Mouse (Mus musculus) limb, embryonic 15.5 days (tissue): ENCODE results near the gene Copa. TPM values are rescaled to one million over a fixed set of nuclear protein-coding genes. Genes with fewer than 3 reads are reported as not detected.

Source experiments
- ATAC-seq: fragments of 200-750 bp; cut with Nextera tagmentation; 2 replicates; pipeline ENCODE4 v1.8.0; 2017; ENCODE audit warnings: low read depth, moderate TSS enrichment; ENCODE audit not compliant: insufficient number of reproducible peaks, low FRiP score, low TSS enrichment
- H3K27ac ChIP-seq: fragments of 300-500 bp; sonication (generic); 2 replicates; pipeline ENCODE4 v1.5.1; 2015; ENCODE audit warnings: moderate library complexity, mild to moderate bottlenecking, inconsistent platforms
- H3K27me3 ChIP-seq: fragments of 300-500 bp; sonication (generic); 2 replicates; pipeline ENCODE4 v1.6.1; 2015; ENCODE audit warnings: inconsistent platforms
- H3K36me3 ChIP-seq: fragments of 300-500 bp; sonication (generic); 2 replicates; pipeline ENCODE4 v1.6.1; 2015; ENCODE audit warnings: inconsistent platforms
- H3K4me1 ChIP-seq: fragments of 300-500 bp; sonication (generic); 2 replicates; pipeline ENCODE4 v1.6.1; 2015; ENCODE audit warnings: inconsistent platforms
- H3K4me2 ChIP-seq: fragments of 300-500 bp; sonication (generic); 2 replicates; pipeline ENCODE4 v1.6.1; 2015; ENCODE audit warnings: mild to moderate bottlenecking, inconsistent platforms
- H3K4me3 ChIP-seq: fragments of 300-500 bp; sonication (generic); 2 replicates; pipeline ENCODE4 v1.5.1; 2015; ENCODE audit warnings: mild to moderate bottlenecking, inconsistent platforms
- H3K9ac ChIP-seq: fragments of 300-500 bp; sonication (generic); 2 replicates; pipeline ENCODE4 v1.6.1; 2015; ENCODE audit warnings: inconsistent platforms
- H3K9me3 ChIP-seq: fragments of 300-500 bp; sonication (generic); 2 replicates; pipeline ENCODE4 v1.6.1; 2016; ENCODE audit warnings: inconsistent platforms
- WGBS: fragments of 180-500 bp; shearing (Covaris S2); methylation state at CpG from one replicate; pipeline ENCODE4 v1.1.7; 2015; 5-methylcytosine and 5-hydroxymethylcytosine counted together
- polyA plus RNA-seq: library from polyadenylated mRNA; unstranded; fragments of >200 nt; fragmentation: Nextera tagmentation; extraction: Ambion mirVana; gene quantifications from 2 replicates; pipeline ENCODE4 v1.2.1, GENCODE M21; 2015

The Copa gene
- polyA plus RNA-seq, 1 experiment from 2014 or later = 272 TPM

- Histone ChIP-seq H3K4me3 (no peak overlapping the region), H3K36me3 (peaks cover 20% of the 10 kb centered on the region), H3K4me1 (peaks cover 19% of the 10 kb centered on the region), H3K4me2 (no peak overlapping the region), H3K27me3 (peaks cover 15% of the 10 kb centered on the region), H3K27ac (no peak overlapping the region), H3K9me3 (no peaks in the 10 kb centered on the region), H3K9ac (no peak overlapping the region)
- no peak for ATAC-seq
- WGBS = 41% methylated on average over 4 of the region's 4 CpGs
Observed at GRCm38 (mm10) chr1:172060659-172061058, 21.7 kb upstream of the Copa start.

GRCm38 (mm10) chr1:172061217-172061616, 21.1 kb upstream of the Copa start:
- Histone ChIP-seq H3K27me3 (peaks cover 10% of the 10 kb centered on the region), H3K9ac (no peak overlapping the region), H3K4me2 (no peak overlapping the region), H3K4me3 (no peak overlapping the region), H3K4me1 (peaks cover 19% of the 10 kb centered on the region), H3K27ac (no peak overlapping the region), H3K36me3 (peaks cover 24% of the 10 kb centered on the region), H3K9me3 (no peaks in the 10 kb centered on the region)
- WGBS = 31% methylated on average over 8 of the region's 8 CpGs
- no peak for ATAC-seq

GRCm38 (mm10) chr1:172062101-172062500, 20.2 kb upstream of the Copa start:
- H3K4me3 ChIP-seq = no peak overlapping the region
- peaks cover 33% of the 10 kb centered on the region for H3K36me3 ChIP-seq
- no peaks in the 10 kb centered on the region for H3K9me3 ChIP-seq
- no peak for ATAC-seq
- 74% methylated on average over 2 of the region's 2 CpGs for WGBS
- H3K27ac ChIP-seq = no peak overlapping the region
- 0 out of 2 replicates have a peak, but pooled peaks cover 2% of the 10 kb centered on the region for H3K27me3 ChIP-seq
- H3K4me2 ChIP-seq = no peak overlapping the region
- peaks cover 19% of the 10 kb centered on the region for H3K4me1 ChIP-seq
- H3K9ac ChIP-seq = no peak overlapping the region

GRCm38 (mm10) chr1:172063291-172064023, 18.9 kb upstream of the Copa start:
- Histone ChIP-seq H3K9ac (no peak overlapping the region), H3K27ac (no peak overlapping the region)
- WGBS = 23% methylated on average over 4 of the region's 4 CpGs

GRCm38 (mm10) chr1:172064613-172065141, 17.7 kb upstream of the Copa start:
- Histone ChIP-seq H3K4me1 (peaks cover 12% of the 10 kb centered on the region; the same call in 1 of the 2 replicates), H3K4me2 (no peak overlapping the region), H3K27ac (peak overlapping the region; percentile 19; the same call in 1 of the 2 replicates), H3K9me3 (no peaks in the 10 kb centered on the region), H3K36me3 (peaks cover 58% of the 10 kb centered on the region), H3K9ac (no peak overlapping the region), H3K4me3 (no peak overlapping the region), H3K27me3 (no peaks in the 10 kb centered on the region)
- ATAC-seq = peak; percentile 53; the same call in 1 of the 2 replicates
- 60% methylated on average over 13 of the region's 13 CpGs for WGBS

More at GRCm38 (mm10) chr1:172063291-172064023, 18.9 kb upstream of the Copa start:
- H3K36me3 ChIP-seq = peaks cover 47% of the 10 kb centered on the region
- no peak for ATAC-seq
- H3K4me3 ChIP-seq = no peak overlapping the region
- H3K4me1 ChIP-seq = peaks cover 12% of the 10 kb centered on the region
- H3K9me3 ChIP-seq = no peaks in the 10 kb centered on the region
- no peaks in the 10 kb centered on the region for H3K27me3 ChIP-seq
- H3K4me2 ChIP-seq = no peak overlapping the region

GRCm38 (mm10) chr1:172070227-172070626, 12.1 kb upstream of the Copa start:
- H3K36me3 ChIP-seq = peaks cover 97% of the 10 kb centered on the region
- no peak overlapping the region for H3K4me2 ChIP-seq
- WGBS = 54% methylated on average over 6 of the region's 6 CpGs
- H3K27me3 ChIP-seq = no peaks in the 10 kb centered on the region
- no peak for ATAC-seq
- no peak overlapping the region for H3K4me3 ChIP-seq
- no peaks in the 10 kb centered on the region for H3K9me3 ChIP-seq
- H3K9ac ChIP-seq = no peak overlapping the region
- no peak overlapping the region for H3K27ac ChIP-seq
- no peaks in the 10 kb centered on the region for H3K4me1 ChIP-seq

GRCm38 (mm10) chr1:172071556-172071955, 10.8 kb upstream of the Copa start:
- Histone ChIP-seq H3K27ac (no peak overlapping the region), H3K27me3 (no peaks in the 10 kb centered on the region), H3K4me2 (no peak overlapping the region), H3K9ac (no peak overlapping the region), H3K9me3 (no peaks in the 10 kb centered on the region), H3K36me3 (peaks cover 97% of the 10 kb centered on the region), H3K4me3 (no peak overlapping the region), H3K4me1 (no peaks in the 10 kb centered on the region)
- ATAC-seq = no peak
- WGBS = 78% methylated on average over 4 of the region's 4 CpGs

GRCm38 (mm10) chr1:172072604-172073003, 9.7 kb upstream of the Copa start:
- no peak overlapping the region for H3K4me2 ChIP-seq
- no peak for ATAC-seq
- H3K4me1 ChIP-seq = no peaks in the 10 kb centered on the region
- no peak overlapping the region for H3K27ac ChIP-seq
- no peak overlapping the region for H3K9ac ChIP-seq
- peaks cover 88% of the 10 kb centered on the region for H3K36me3 ChIP-seq
- H3K4me3 ChIP-seq = no peak overlapping the region
- H3K27me3 ChIP-seq = no peaks in the 10 kb centered on the region
- no peaks in the 10 kb centered on the region for H3K9me3 ChIP-seq
- 92% methylated on average over 7 of the region's 7 CpGs for WGBS

GRCm38 (mm10) chr1:172077981-172078380, 4.3 kb upstream of the Copa start:
- Histone ChIP-seq H3K27me3 (no peaks in the 10 kb centered on the region), H3K4me1 (peaks cover 6% of the 10 kb centered on the region), H3K36me3 (peaks cover 59% of the 10 kb centered on the region), H3K27ac (no peak overlapping the region), H3K4me2 (no peak overlapping the region), H3K4me3 (no peak overlapping the region), H3K9ac (no peak overlapping the region), H3K9me3 (no peaks in the 10 kb centered on the region)
- no peak for ATAC-seq
- WGBS = 79% methylated on average over 5 of the region's 5 CpGs

- peak overlapping the region; percentile 46 for H3K4me2 ChIP-seq
- WGBS = 1% methylated on average over 24 of the region's 24 CpGs
- peaks cover 21% of the 10 kb centered on the region for H3K36me3 ChIP-seq
- peak overlapping the region; percentile 85 for H3K4me3 ChIP-seq
- H3K4me1 ChIP-seq = peaks cover 18% of the 10 kb centered on the region
- no peaks in the 10 kb centered on the region for H3K27me3 ChIP-seq
- H3K27ac ChIP-seq = peak overlapping the region; percentile 83
- no peaks in the 10 kb centered on the region for H3K9me3 ChIP-seq
- peak overlapping the region; percentile 77 for H3K9ac ChIP-seq
- peak; percentile 53; the same call in 1 of the 2 replicates for ATAC-seq
Observed at GRCm38 (mm10) chr1:172082899-172083445, 643 bp downstream of the Copa start.

- no peaks in the 10 kb centered on the region for H3K4me1 ChIP-seq
- no peak overlapping the region for H3K4me2 ChIP-seq
- no peaks in the 10 kb centered on the region for H3K9me3 ChIP-seq
- no peak overlapping the region for H3K4me3 ChIP-seq
- H3K27ac ChIP-seq = no peak overlapping the region
- H3K9ac ChIP-seq = no peak overlapping the region
- H3K36me3 ChIP-seq = peaks cover 86% of the 10 kb centered on the region
- 81% methylated on average over 3 of the region's 3 CpGs for WGBS
- H3K27me3 ChIP-seq = no peaks in the 10 kb centered on the region
- ATAC-seq = no peak
Observed at GRCm38 (mm10) chr1:172093522-172093921, 11.2 kb downstream of the Copa start.

- peaks cover 82% of the 10 kb centered on the region for H3K36me3 ChIP-seq
Observed at GRCm38 (mm10) chr1:172094295-172094694, 12.0 kb downstream of the Copa start.

More at GRCm38 (mm10) chr1:172094295-172094694, 12.0 kb downstream of the Copa start:
- Histone ChIP-seq H3K27ac (no peak overlapping the region), H3K4me2 (no peak overlapping the region), H3K4me3 (no peak overlapping the region), H3K4me1 (no peaks in the 10 kb centered on the region), H3K27me3 (no peaks in the 10 kb centered on the region), H3K9ac (no peak overlapping the region), H3K9me3 (no peaks in the 10 kb centered on the region)
- no peak for ATAC-seq
